Comparison of ENCODE assay signal across 32 mouse cellular contexts in genomic region chr10:125973726-125974125, GRCm38 (mm10). TPM values are rescaled to one million over a fixed set of nuclear protein-coding genes. Genes with fewer than 3 reads are reported as not detected.
DNase-seq lines count a peak whose midpoint lies in the region; ATAC-seq and TF ChIP-seq lines count a peak whose summit lies in the region.
"Had no signal": no experiment of that assay in that cellular context is flagged by ENCODE, and none has a peak within 500 bp of the region (broad histone marks: within the 10 kb centered on the region; RNA-seq: fewer than 3 reads in every experiment).

No protein-coding gene starts in this region.

- H3K4me2 ChIP-seq in midbrain, embryonic 11.5 days: no peak overlapping the region
- H3K4me2 ChIP-seq in midbrain, embryonic 16.5 days (ENCODE audit: low read length): no peak overlapping the region
- H3K4me2 ChIP-seq in embryonic facial prominence, embryonic 14.5 days (ENCODE audit: low read depth, low read length): no peak overlapping the region
- H3K4me2 ChIP-seq in limb, embryonic 12.5 days: peak overlapping the region; percentile 21
- H3K4me2 ChIP-seq: heart, embryonic 13.5 days; hindbrain, embryonic 13.5 days; kidney, embryonic 15.5 days; lung, embryonic 14.5 days had no signal

- peak; percentile 4 for DNase-seq in midbrain, embryonic 11.5 days (ENCODE audit: low spot score, missing footprints)
- no peak for DNase-seq in embryonic facial prominence, embryonic 14.5 days (ENCODE audit: low spot score)
- DNase-seq in MN1 (ENCODE audit: low spot score): no peak
- no peak for DNase-seq in gastrocnemius, adult 2 months
- no peak for DNase-seq in heart, adult 9 months (ENCODE audit: low spot score in 2 of 2)
- DNase-seq: adrenal gland, adult 8-10 months; B cell, adult 2 months; cerebellum, adult 11-12 months; cerebellum, postnatal 10 days; gastrocnemius, postnatal 10 days; heart, adult 18-20 months; heart, postnatal 36 days; kidney, adult 11 months; kidney, postnatal 36 days; layer of hippocampus, adult 9-11 months; lung, embryonic 14.5 days; midbrain, embryonic 14.5 days; right cerebral cortex, adult 18-20 months; right cerebral cortex, postnatal 4 days; thymus, adult 18-20 months; thymus, postnatal 4 days had no signal

- peaks cover 13% of the 10 kb centered on the region; the same call in 1 of the 2 replicates for H3K4me1 ChIP-seq in midbrain, embryonic 11.5 days (ENCODE audit: control insufficient read depth, insufficient read depth, low read length)
- H3K4me1 ChIP-seq in midbrain, embryonic 16.5 days (ENCODE audit: control insufficient read depth, insufficient read depth, low read length): peaks cover 6% of the 10 kb centered on the region
- peaks cover 43% of the 10 kb centered on the region for H3K4me1 ChIP-seq in embryonic facial prominence, embryonic 14.5 days (ENCODE audit: control insufficient read depth, insufficient read depth, low read length)
- H3K4me1 ChIP-seq in limb, embryonic 12.5 days (replicated peaks): peaks cover 66% of the 10 kb centered on the region
- H3K4me1 ChIP-seq: heart, embryonic 13.5 days had no signal

- no peak overlapping the region for H3K9ac ChIP-seq in midbrain, embryonic 11.5 days (ENCODE audit: low read length)
- H3K9ac ChIP-seq in midbrain, embryonic 16.5 days (ENCODE audit: low read depth, low read length): no peak overlapping the region
- H3K9ac ChIP-seq in embryonic facial prominence, embryonic 14.5 days (ENCODE audit: low read depth, low read length): no peak overlapping the region
- H3K9ac ChIP-seq in limb, embryonic 12.5 days (replicated peaks): 0 out of 2 replicates have a peak overlapping the region, but pooled peaks have one; percentile 5
- H3K9ac ChIP-seq: heart, embryonic 13.5 days; hindbrain, embryonic 13.5 days; kidney, embryonic 15.5 days; liver, embryonic 14.5 days; lung, embryonic 14.5 days had no signal

- no peak overlapping the region for H3K27ac ChIP-seq in midbrain, embryonic 11.5 days (ENCODE audit: low read depth, low read length)
- H3K27ac ChIP-seq in midbrain, embryonic 16.5 days (ENCODE audit: low read length): no peak overlapping the region
- H3K27ac ChIP-seq in embryonic facial prominence, embryonic 14.5 days (replicated peaks; ENCODE audit: low read depth, low read length): peak overlapping the region; percentile 36; the same call in 1 of the 2 replicates
- H3K27ac ChIP-seq in limb, embryonic 12.5 days: peak overlapping the region; percentile 73
- H3K27ac ChIP-seq in gastrocnemius, adult 2 months: no peak overlapping the region
- H3K27ac ChIP-seq: heart, embryonic 13.5 days; hindbrain, embryonic 13.5 days; kidney, embryonic 15.5 days; left cerebral cortex, adult 2 months; liver, embryonic 14.5 days had no signal

- H3K36me3 ChIP-seq in midbrain, embryonic 11.5 days (ENCODE audit: control insufficient read depth, insufficient read depth, low read length): no peaks in the 10 kb centered on the region
- no peaks in the 10 kb centered on the region for H3K36me3 ChIP-seq in midbrain, embryonic 16.5 days (ENCODE audit: control insufficient read depth, insufficient read depth, low read length)
- peaks cover 39% of the 10 kb centered on the region for H3K36me3 ChIP-seq in embryonic facial prominence, embryonic 14.5 days (ENCODE audit: control insufficient read depth, insufficient read depth, low read length)
- peaks cover 54% of the 10 kb centered on the region for H3K36me3 ChIP-seq in limb, embryonic 12.5 days
- H3K36me3 ChIP-seq: G1E; heart, embryonic 13.5 days had no signal

- ATAC-seq in midbrain, embryonic 11.5 days (ENCODE audit: low FRiP score): no peak
- ATAC-seq in midbrain, embryonic 16.5 days: no peak
- no peak for ATAC-seq in embryonic facial prominence, embryonic 14.5 days (ENCODE audit: low read depth)
- no peak for ATAC-seq in limb, embryonic 12.5 days (ENCODE audit: insufficient number of reproducible peaks, insufficient read depth, low FRiP score, low TSS enrichment, low read depth)
- ATAC-seq: activated CD4-positive, CD25-positive, alpha-beta regulatory T cell, adult 4 months; forebrain, embryonic 14.5 days had no signal

- no peak overlapping the region for H3K4me3 ChIP-seq in midbrain, embryonic 11.5 days (ENCODE audit: low read depth, low read length)
- H3K4me3 ChIP-seq in midbrain, embryonic 16.5 days (ENCODE audit: low read depth, low read length): no peak overlapping the region
- no peak overlapping the region for H3K4me3 ChIP-seq in embryonic facial prominence, embryonic 14.5 days (ENCODE audit: low read depth, low read length)
- H3K4me3 ChIP-seq in limb, embryonic 12.5 days (replicated peaks): no peak overlapping the region
- H3K4me3 ChIP-seq in gastrocnemius, adult 2 months: no peak overlapping the region
- H3K4me3 ChIP-seq: heart, embryonic 13.5 days; hindbrain, embryonic 13.5 days; kidney, embryonic 15.5 days; left cerebral cortex, adult 2 months had no signal

- no peak for TF ChIP-seq CTCF in gastrocnemius, adult 2 months (IDR thresholded peaks at IDR 0.05)

- no peaks in the 10 kb centered on the region for H3K9me3 ChIP-seq in midbrain, embryonic 11.5 days (ENCODE audit: control insufficient read depth, low read length)
- H3K9me3 ChIP-seq in midbrain, embryonic 16.5 days (replicated peaks; ENCODE audit: control insufficient read depth, low read length, poor library complexity, severe bottlenecking): no peaks in the 10 kb centered on the region
- no peaks in the 10 kb centered on the region for H3K9me3 ChIP-seq in embryonic facial prominence, embryonic 14.5 days (ENCODE audit: control insufficient read depth, low read length)
- H3K9me3 ChIP-seq in limb, embryonic 12.5 days: no peaks in the 10 kb centered on the region
- H3K9me3 ChIP-seq: heart, embryonic 13.5 days; hindbrain, embryonic 13.5 days; kidney, embryonic 15.5 days had no signal

- no peaks in the 10 kb centered on the region for H3K27me3 ChIP-seq in midbrain, embryonic 11.5 days (ENCODE audit: control insufficient read depth, insufficient read depth, low read length)
- no peaks in the 10 kb centered on the region for H3K27me3 ChIP-seq in midbrain, embryonic 16.5 days (ENCODE audit: control insufficient read depth, insufficient read depth, low read depth, low read length)
- H3K27me3 ChIP-seq in embryonic facial prominence, embryonic 14.5 days (replicated peaks; ENCODE audit: control insufficient read depth, insufficient read depth, low read length): no peaks in the 10 kb centered on the region
- H3K27me3 ChIP-seq in limb, embryonic 12.5 days: no peaks in the 10 kb centered on the region
- H3K27me3 ChIP-seq: CH12.LX; hindbrain, embryonic 13.5 days; kidney, embryonic 15.5 days had no signal

- WGBS in midbrain, embryonic 11.5 days: 82% methylated on average over 7 of the region's 7 CpGs
- 89% methylated on average over 7 of the region's 7 CpGs for WGBS in midbrain, embryonic 16.5 days
- WGBS in embryonic facial prominence, embryonic 14.5 days: 30% methylated on average over 7 of the region's 7 CpGs
- 25% methylated on average over 7 of the region's 7 CpGs for WGBS in limb, embryonic 12.5 days

- intact Hi-C loops in gastrocnemius, adult 2 months (cut with DNase I): no loop called here

RNA-seq across cellular contexts. Expression of gene Lrig3, which starts 7.8 kb away (rescaled TPM):
- 9.2 and 9.5 TPM in 2 replicates for polyA plus RNA-seq in midbrain, embryonic 11.5 days (2014; fragmentation: Nextera tagmentation; extraction: Ambion mirVana)
- 2.7 and 2.9 TPM in 2 replicates for polyA plus RNA-seq in midbrain, embryonic 16.5 days (2015; fragmentation: Nextera tagmentation; extraction: Ambion mirVana)
- 23.6 and 29.1 TPM in 2 replicates for polyA plus RNA-seq in embryonic facial prominence, embryonic 14.5 days (2014; fragmentation: Nextera tagmentation; extraction: Ambion mirVana)
- 84.4 and 85.6 TPM in 2 replicates for polyA plus RNA-seq in limb, embryonic 12.5 days (2016; fragmentation: Nextera tagmentation; extraction: Ambion mirVana)
- total RNA-seq in gastrocnemius, adult 2 months (2021): 1 to 10 TPM; 4.0 to 4.5 TPM
- total RNA-seq: CH12.LX had no signal
- polyA plus RNA-seq: activated CD4-positive, CD25-positive, alpha-beta regulatory T cell, adult 4 months; G1E had no signal

Comparison
In these comparisons a context has a peak if more than half of its experiments do, and no peak if none do; other contexts are left out.
1. H3K27ac ChIP-seq: peak in embryonic facial prominence, embryonic 14.5 days (single experiment) and limb, embryonic 12.5 days (single experiment); none in midbrain, embryonic 11.5 days (single experiment), midbrain, embryonic 16.5 days (single experiment) and gastrocnemius, adult 2 months (single experiment).